8 mouse cellular contexts compared by ENCODE assay signal in the genomic region with DNA sequence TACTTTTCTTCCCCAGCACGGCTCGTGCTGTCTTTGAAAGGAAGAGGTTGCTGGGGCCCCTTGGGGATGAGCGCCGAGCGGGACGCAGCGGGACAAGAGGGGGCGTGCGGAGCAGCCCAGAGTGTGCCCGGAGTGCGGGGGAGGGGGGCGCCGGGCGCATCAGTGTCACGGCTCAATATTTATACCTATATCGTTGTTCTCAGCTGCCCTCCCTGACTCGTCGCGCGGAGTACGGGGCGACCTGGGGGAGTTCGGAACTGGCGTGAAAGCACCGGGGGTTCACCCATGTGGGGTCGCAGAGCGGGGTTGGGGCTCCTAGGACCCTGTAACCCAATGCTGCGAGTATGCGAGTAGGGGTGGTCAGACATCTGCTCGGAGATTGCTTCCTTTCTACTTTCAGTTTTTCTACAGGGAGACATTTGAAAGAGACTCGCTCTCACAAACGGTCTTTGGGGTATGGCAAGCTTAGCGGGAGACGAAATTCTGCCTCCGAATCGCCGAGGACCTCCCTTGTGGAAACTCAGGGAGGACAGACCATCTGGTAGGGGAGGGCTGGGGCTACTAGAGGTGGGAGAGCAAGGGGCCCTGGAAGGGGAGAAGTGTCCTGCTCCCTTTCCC. TPM values are rescaled to one million over a fixed set of nuclear protein-coding genes. Genes with fewer than 3 reads are reported as not detected.
A peak's percentile ranks its signal among the peaks of the same experiment; 100 is the strongest.
DNase-seq lines count a peak whose midpoint lies in the region; ATAC-seq and TF ChIP-seq lines count a peak whose summit lies in the region.

A gene (minus strand): TSS at position 198 of the 618 bp plus-strand sequence.

- peak within 1 kb of the TSS; percentile 79 for H3K9ac ChIP-seq in lung, embryonic 14.5 days
- H3K9ac ChIP-seq in embryonic facial prominence, embryonic 11.5 days (replicated peaks; ENCODE audit: low read length): peak within 1 kb of the TSS; percentile 69
- peak within 1 kb of the TSS; percentile 34; the same call in 1 of the 2 replicates for H3K9ac ChIP-seq in hindbrain, embryonic 15.5 days

- under 1% methylated on average over 37 of the region's 37 CpGs for WGBS in lung, embryonic 14.5 days
- WGBS in embryonic facial prominence, embryonic 11.5 days: under 1% methylated on average over 37 of the region's 37 CpGs
- under 1% methylated on average over 37 of the region's 37 CpGs for WGBS in hindbrain, embryonic 15.5 days
- 0% methylated on average over 33 of the region's 37 CpGs for WGBS in macrophage (ENCODE audit: missing documents)

- no peaks in the 10 kb centered on the region for H3K9me3 ChIP-seq in lung, embryonic 14.5 days (ENCODE audit: low read depth, low read length)
- H3K9me3 ChIP-seq in embryonic facial prominence, embryonic 11.5 days (replicated peaks; ENCODE audit: control insufficient read depth, low read length): no peaks in the 10 kb centered on the region
- H3K9me3 ChIP-seq in hindbrain, embryonic 15.5 days: no peaks in the 10 kb centered on the region

- peak within 1 kb of the TSS; percentile 70 for H3K4me3 ChIP-seq in lung, embryonic 14.5 days (ENCODE audit: low read depth, low read length)
- peak within 1 kb of the TSS; percentile 61 for H3K4me3 ChIP-seq in embryonic facial prominence, embryonic 11.5 days (ENCODE audit: low read depth, low read length)
- peak within 1 kb of the TSS; percentile 46 for H3K4me3 ChIP-seq in hindbrain, embryonic 15.5 days
- peak within 1 kb of the TSS; percentile 87 for H3K4me3 ChIP-seq in macrophage (ENCODE audit: inconsistent target)

- DNase-seq in lung, embryonic 14.5 days: peak; percentile 64
- no peak for DNase-seq in lung, postnatal 14 days
- peak; percentile 58 for DNase-seq in Muller cell, postnatal 12 days (ENCODE audit: inconsistent ontology term)
- DNase-seq in embryonic facial prominence, embryonic 11.5 days (ENCODE audit: low spot score): peak; percentile 53
- peak; percentile 63 for DNase-seq in testis, postnatal 10 days (ENCODE audit: low spot score)
- no peak for DNase-seq in thymus, postnatal 14 days

- H3K27me3 ChIP-seq in lung, embryonic 14.5 days (ENCODE audit: insufficient read depth, low read length): peaks cover 37% of the 10 kb centered on the region
- peaks cover 18% of the 10 kb centered on the region for H3K27me3 ChIP-seq in embryonic facial prominence, embryonic 11.5 days (ENCODE audit: control insufficient read depth, insufficient read depth, low read length)
- H3K27me3 ChIP-seq in hindbrain, embryonic 15.5 days: peaks cover 24% of the 10 kb centered on the region

- ATAC-seq in lung, embryonic 14.5 days (ENCODE audit: insufficient read depth): peak; percentile 56
- peak; percentile 72 for ATAC-seq in embryonic facial prominence, embryonic 11.5 days (replicated peaks; ENCODE audit: insufficient number of reproducible peaks, low FRiP score, low TSS enrichment, low read depth)
- peak; percentile 43; the same call in 1 of the 2 replicates for ATAC-seq in hindbrain, embryonic 15.5 days (ENCODE audit: low FRiP score, low read depth)

- TF ChIP-seq CTCF in lung, embryonic 14.5 days (IDR thresholded peaks at IDR 0.05; ENCODE audit: low read depth): no peak

- 0 out of 2 replicates have a peak within 1 kb of the TSS, but pooled peaks have one; percentile 20 for H3K27ac ChIP-seq in lung, embryonic 14.5 days (ENCODE audit: low read depth)
- H3K27ac ChIP-seq in embryonic facial prominence, embryonic 11.5 days (replicated peaks; ENCODE audit: low read depth, low read length): no peak within 1 kb of the TSS; the same call in 1 of the 2 replicates
- no peak within 1 kb of the TSS for H3K27ac ChIP-seq in hindbrain, embryonic 15.5 days (replicated peaks)
- peak within 1 kb of the TSS; percentile 63 for H3K27ac ChIP-seq in macrophage

- peaks cover 15% of the 10 kb centered on the region for H3K79me2 ChIP-seq in macrophage (ENCODE audit: inconsistent target)

- H3K4me2 ChIP-seq in lung, embryonic 14.5 days: peak within 1 kb of the TSS; percentile 84
- peak within 1 kb of the TSS; percentile 97 for H3K4me2 ChIP-seq in embryonic facial prominence, embryonic 11.5 days (ENCODE audit: low read depth, low read length)
- H3K4me2 ChIP-seq in hindbrain, embryonic 15.5 days: peak within 1 kb of the TSS; percentile 77

- H3K36me3 ChIP-seq in lung, embryonic 14.5 days (ENCODE audit: insufficient read depth): no peaks in the 10 kb centered on the region
- no peaks in the 10 kb centered on the region for H3K36me3 ChIP-seq in embryonic facial prominence, embryonic 11.5 days (replicated peaks; ENCODE audit: control insufficient read depth, insufficient read depth, low read depth, low read length)
- no peaks in the 10 kb centered on the region for H3K36me3 ChIP-seq in hindbrain, embryonic 15.5 days
- no peaks in the 10 kb centered on the region for H3K36me3 ChIP-seq in macrophage (ENCODE audit: inconsistent target)

- H3K4me1 ChIP-seq in lung, embryonic 14.5 days (ENCODE audit: insufficient read depth): peaks cover 4% of the 10 kb centered on the region; the same call in 1 of the 2 replicates
- H3K4me1 ChIP-seq in embryonic facial prominence, embryonic 11.5 days (ENCODE audit: control insufficient read depth, insufficient read depth, low read length): no peaks in the 10 kb centered on the region; the same call in 1 of the 2 replicates
- peaks cover 25% of the 10 kb centered on the region for H3K4me1 ChIP-seq in hindbrain, embryonic 15.5 days (replicated peaks)

RNA-seq across cellular contexts. Expression of the gene that starts here (rescaled TPM):
- polyA plus RNA-seq in lung, embryonic 14.5 days (2014; fragmentation: Nextera tagmentation; extraction: Ambion mirVana): 19.1 and 26.0 TPM in 2 replicates
- polyA plus RNA-seq in embryonic facial prominence, embryonic 11.5 days (2014; fragmentation: Nextera tagmentation; extraction: Ambion mirVana): 17.6 and 19.6 TPM in 2 replicates
- 3.4 and 4.7 TPM in 2 replicates for polyA plus RNA-seq in hindbrain, embryonic 15.5 days (2015; fragmentation: Nextera tagmentation; extraction: Ambion mirVana)
- 10 to 100 TPM in 22 of 26 experiments, 1 to 10 TPM in 4; 8.1 to 93.9 (median 28.3) TPM for total RNA-seq in macrophage (2018; cell fraction: chromatin; rRNA removed)
- total RNA-seq in macrophage (2018; cell fraction: cytosol; rRNA removed): 1 to 10 TPM; 2.6 to 8.3 (median 5.3) TPM
- 10 to 100 TPM; 13.2 to 60.6 (median 29.3) TPM for total RNA-seq in macrophage (2018; cell fraction: nucleus; rRNA removed)
- polyA plus RNA-seq in macrophage (2018): 0.90 to 4.5 TPM (median 3.3 TPM) in 3 replicates

Comparison
In these comparisons a context has a peak if more than half of its experiments do, and no peak if none do; other contexts are left out.
1. DNase-seq: peak in lung, embryonic 14.5 days (single experiment), Muller cell, postnatal 12 days (single experiment), embryonic facial prominence, embryonic 11.5 days (single experiment) and testis, postnatal 10 days (single experiment); none in lung, postnatal 14 days (single experiment) and thymus, postnatal 14 days (single experiment).
2. H3K27ac ChIP-seq: peak in lung, embryonic 14.5 days (single experiment) and macrophage (single experiment); none in embryonic facial prominence, embryonic 11.5 days (single experiment) and hindbrain, embryonic 15.5 days (single experiment).
3. Peak in every context shown above with its lines, with median percentiles within 50 percentile points of each other: ATAC-seq, H3K4me2 ChIP-seq, H3K4me3 ChIP-seq and H3K9ac ChIP-seq.